Mouse (Mus musculus) stomach, embryonic 16.5 days (tissue): Measurements from ENCODE around the gene Nop9. TPM values are rescaled to one million over a fixed set of nuclear protein-coding genes. Genes with fewer than 3 reads are reported as not detected.

Experiments used
- ATAC-seq: fragments of 200-750 bp; cut with Nextera tagmentation; 2 replicates; pipeline ENCODE4 v1.8.0; 2017; ENCODE audit warnings: moderate number of reproducible peaks, moderate TSS enrichment; ENCODE audit not compliant: insufficient read depth, low FRiP score
- H3K27ac ChIP-seq: fragments of 300-500 bp; sonication (generic); 2 replicates; pipeline ENCODE4 v1.5.1; 2014; ENCODE audit warnings: low read length
- H3K27me3 ChIP-seq: fragments of 300-500 bp; sonication (generic); 2 replicates; pipeline ENCODE4 v1.6.1; 2014; ENCODE audit warnings: low read length, control low read depth, mixed read lengths; ENCODE audit not compliant: control insufficient read depth, insufficient read depth
- H3K36me3 ChIP-seq: fragments of 300-500 bp; sonication (generic); 2 replicates; pipeline ENCODE4 v1.6.1; 2014; ENCODE audit warnings: low read length; ENCODE audit not compliant: control insufficient read depth, insufficient read depth
- H3K4me1 ChIP-seq: fragments of 300-500 bp; sonication (generic); 2 replicates; pipeline ENCODE4 v1.6.1; 2014; ENCODE audit warnings: low read length, control low read depth, mixed read lengths; ENCODE audit not compliant: control insufficient read depth, insufficient read depth
- H3K4me2 ChIP-seq: fragments of 300-500 bp; sonication (generic); 2 replicates; pipeline ENCODE4 v1.6.1; 2014; ENCODE audit warnings: low read depth, low read length, mixed read lengths
- H3K4me3 ChIP-seq: fragments of 300-500 bp; sonication (generic); replicated peaks from 2 replicates; pipeline ENCODE4 v1.5.1; 2014; ENCODE audit warnings: mild to moderate bottlenecking, low read length
- H3K9ac ChIP-seq: fragments of 300-500 bp; sonication (generic); 2 replicates; pipeline ENCODE4 v1.6.1; 2014; ENCODE audit warnings: low read length
- H3K9me3 ChIP-seq: fragments of 300-500 bp; sonication (generic); replicated peaks from 2 replicates; pipeline ENCODE4 v1.6.1; 2016; ENCODE audit warnings: low read length, control low read depth; ENCODE audit not compliant: control insufficient read depth
- WGBS: fragments of 180-500 bp; shearing (Covaris S2); extraction: QIAGEN DNeasy Blood & Tissue Kit; methylation state at CpG from one replicate; pipeline ENCODE4 v1.1.7; 2014; 5-methylcytosine and 5-hydroxymethylcytosine counted together
- polyA plus RNA-seq: library from polyadenylated mRNA; unstranded; fragments of >200 nt; fragmentation: Nextera tagmentation; extraction: Ambion mirVana; gene quantifications from 2 replicates; pipeline ENCODE4 v1.2.1, GENCODE M21; 2015

Nop9 gene
- polyA plus RNA-seq, 1 experiment from 2014 or later, result 28.4 TPM

DNA sequence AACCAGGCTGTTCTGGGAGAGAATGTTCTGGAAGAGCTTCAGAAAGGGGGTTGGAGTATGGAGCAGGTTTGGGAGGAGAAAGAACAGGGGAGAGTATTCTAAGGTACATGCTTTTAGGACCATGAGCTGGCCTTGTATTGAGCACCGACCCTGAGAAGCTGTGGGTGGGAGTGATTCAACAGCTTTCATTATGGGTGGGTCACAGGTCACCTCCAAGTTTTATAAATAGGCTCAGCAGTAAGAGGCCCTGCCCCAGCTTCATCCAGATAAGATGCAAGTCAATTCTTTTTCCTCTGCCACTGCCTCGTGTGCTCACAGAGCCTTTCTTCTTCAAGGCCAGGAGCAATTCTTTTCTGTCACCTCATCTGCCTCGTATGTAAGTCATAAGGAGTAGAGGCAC, 31.7 kb downstream of the Nop9 start:
- Histone ChIP-seq H3K4me3 (no peak overlapping the region), H3K36me3 (no peaks in the 10 kb centered on the region), H3K27me3 (no peaks in the 10 kb centered on the region), H3K4me1 (peaks cover 14% of the 10 kb centered on the region; the same call in 1 of the 2 replicates), H3K27ac (peak overlapping the region; percentile 20; the same call in 1 of the 2 replicates), H3K9me3 (no peaks in the 10 kb centered on the region), H3K4me2 (no peak overlapping the region), H3K9ac (no peak overlapping the region)
- WGBS, result 22% methylated on average over 3 of the region's 3 CpGs
- no peak for ATAC-seq

DNA sequence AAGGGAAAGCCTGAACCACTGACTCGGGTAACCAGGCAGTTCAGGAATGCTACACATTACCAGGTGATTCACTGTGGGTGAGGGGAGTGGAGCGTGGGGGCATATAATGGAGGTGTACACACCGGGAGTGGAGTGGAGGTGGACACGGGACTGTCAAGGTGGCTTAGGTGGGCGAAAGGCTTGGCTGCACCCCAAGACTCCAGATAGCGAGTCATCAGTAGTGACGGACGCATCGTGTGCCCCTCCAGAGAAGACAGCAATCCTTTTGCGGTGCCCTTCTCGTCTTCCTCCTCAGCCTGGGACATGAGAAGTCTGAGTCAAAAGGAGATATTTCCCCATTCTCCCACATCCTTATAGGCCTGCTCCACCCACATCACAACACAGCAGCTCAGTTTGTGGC, 32.3 kb downstream of the Nop9 start:
- H3K27ac ChIP-seq, result no peak overlapping the region; the same call in 1 of the 2 replicates
- H3K9me3 ChIP-seq, result no peaks in the 10 kb centered on the region
- H3K4me2 ChIP-seq, result no peak overlapping the region
- no peak for ATAC-seq
- no peaks in the 10 kb centered on the region for H3K27me3 ChIP-seq
- peaks cover 19% of the 10 kb centered on the region; the same call in 1 of the 2 replicates for H3K4me1 ChIP-seq
- H3K4me3 ChIP-seq, result no peak overlapping the region
- H3K9ac ChIP-seq, result no peak overlapping the region
- 83% methylated on average over 11 of the region's 11 CpGs for WGBS
- H3K36me3 ChIP-seq, result no peaks in the 10 kb centered on the region

DNA sequence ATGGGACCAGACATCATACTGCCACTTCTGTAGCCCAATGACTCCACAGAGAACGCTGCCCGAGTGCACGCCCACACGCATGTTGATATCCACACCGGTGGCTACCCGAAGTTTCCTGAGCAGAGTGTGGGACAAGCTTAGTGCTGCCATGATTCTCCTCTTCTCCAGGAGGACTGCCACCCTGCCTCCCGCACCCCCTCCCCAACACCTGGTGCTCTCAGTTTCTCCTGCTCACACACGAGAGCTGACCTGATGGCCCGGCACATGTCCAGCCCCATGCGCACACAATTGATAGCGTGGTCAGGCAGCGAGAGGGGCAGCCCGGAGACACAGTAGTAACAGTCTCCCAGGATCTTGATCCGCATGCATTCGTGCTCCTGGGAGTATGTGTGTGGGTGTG, 33.2 kb downstream of the Nop9 start:
- ATAC-seq, result no peak
- no peak overlapping the region for H3K4me3 ChIP-seq
- 91% methylated on average over 15 of the region's 15 CpGs for WGBS

DNA sequence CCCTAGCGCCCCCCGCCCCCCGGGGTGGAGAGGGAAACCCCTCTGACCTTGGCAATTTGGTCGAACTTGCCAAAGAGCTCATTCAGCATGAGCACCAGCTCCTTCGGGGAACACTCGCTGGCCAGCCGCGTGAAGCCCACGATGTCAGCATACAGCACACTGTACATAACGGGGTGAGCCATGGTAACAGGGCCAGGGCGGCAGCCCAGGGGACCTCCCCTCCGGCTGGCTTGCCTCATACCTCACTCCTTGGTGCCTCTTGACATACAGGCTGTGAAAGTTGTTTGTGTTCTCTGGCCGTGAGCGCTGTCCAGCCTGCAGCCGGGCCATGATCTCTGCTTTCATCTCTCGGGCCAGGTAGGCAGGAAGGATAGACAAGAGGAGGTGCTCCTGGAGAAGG, 34.2 kb downstream of the Nop9 start:
- no peak overlapping the region for H3K4me3 ChIP-seq
- no peaks in the 10 kb centered on the region for H3K36me3 ChIP-seq
- no peak overlapping the region for H3K4me2 ChIP-seq
- ATAC-seq, result no peak
- no peaks in the 10 kb centered on the region for H3K9me3 ChIP-seq
- 52% methylated on average over 16 of the region's 16 CpGs for WGBS
- no peaks in the 10 kb centered on the region for H3K27me3 ChIP-seq
- peaks cover 27% of the 10 kb centered on the region; the same call in 1 of the 2 replicates for H3K4me1 ChIP-seq
- H3K9ac ChIP-seq, result no peak overlapping the region
- no peak overlapping the region for H3K27ac ChIP-seq

More for the DNA sequence above, 33.2 kb downstream of the Nop9 start:
- Histone ChIP-seq H3K9ac (no peak overlapping the region), H3K4me2 (no peak overlapping the region), H3K9me3 (no peaks in the 10 kb centered on the region), H3K27me3 (no peaks in the 10 kb centered on the region), H3K36me3 (no peaks in the 10 kb centered on the region), H3K4me1 (peaks cover 25% of the 10 kb centered on the region; the same call in 1 of the 2 replicates), H3K27ac (no peak overlapping the region)

DNA sequence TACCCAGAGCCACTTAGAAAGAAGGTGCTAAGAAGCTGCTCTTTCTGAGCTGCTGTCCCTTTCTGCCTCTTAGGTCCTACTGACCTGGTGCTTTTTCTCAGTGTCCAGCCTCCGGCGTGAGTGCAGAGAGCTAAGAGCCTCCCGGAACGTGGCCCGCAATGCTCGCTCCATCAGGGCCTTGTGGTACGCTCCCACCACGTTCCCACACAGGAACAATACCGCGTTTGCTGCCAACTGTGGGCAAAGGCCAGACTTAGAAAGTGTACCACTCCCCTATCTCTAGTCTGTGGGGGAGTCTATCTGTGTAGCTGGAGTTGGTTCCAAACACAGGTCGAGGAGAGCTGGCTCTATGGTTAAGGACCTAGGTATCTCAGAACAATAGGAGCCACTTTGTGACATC, 35.2 kb downstream of the Nop9 start:
- H3K27me3 ChIP-seq, result 0 out of 2 replicates have a peak, but pooled peaks cover 3% of the 10 kb centered on the region
- no peak overlapping the region for H3K27ac ChIP-seq
- no peak overlapping the region for H3K4me3 ChIP-seq
- no peak overlapping the region for H3K9ac ChIP-seq
- H3K36me3 ChIP-seq, result no peaks in the 10 kb centered on the region
- WGBS, result 83% methylated on average over 11 of the region's 11 CpGs
- no peaks in the 10 kb centered on the region for H3K9me3 ChIP-seq
- no peak overlapping the region for H3K4me2 ChIP-seq
- no peak for ATAC-seq
- peaks cover 27% of the 10 kb centered on the region; the same call in 1 of the 2 replicates for H3K4me1 ChIP-seq

DNA sequence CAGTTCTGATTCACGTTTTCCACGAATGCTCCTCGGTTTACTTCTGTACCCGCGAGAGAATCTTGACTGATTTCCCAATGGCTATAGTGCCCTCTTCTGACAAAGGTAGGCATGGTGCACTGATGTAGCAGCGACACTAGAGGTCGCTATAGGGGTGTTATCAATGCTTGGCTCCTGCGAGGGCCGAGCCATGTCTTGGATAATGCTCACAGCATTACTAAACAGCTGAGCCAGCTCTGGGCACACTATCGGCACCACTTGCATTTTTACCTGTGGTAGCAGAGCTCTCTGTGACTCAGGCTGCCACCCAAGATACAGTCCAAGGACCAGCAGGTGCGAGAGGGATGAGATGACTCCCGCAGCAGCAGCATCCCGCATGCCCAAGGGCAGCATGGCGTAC, 35.8 kb downstream of the Nop9 start:
- peak; percentile 71; the same call in 1 of the 2 replicates for ATAC-seq
- H3K4me1 ChIP-seq, result peaks cover 27% of the 10 kb centered on the region; the same call in 1 of the 2 replicates
- no peak overlapping the region for H3K27ac ChIP-seq
- H3K4me2 ChIP-seq, result peak overlapping the region; percentile 41
- 16% methylated on average over 14 of the region's 14 CpGs for WGBS
- H3K27me3 ChIP-seq, result 0 out of 2 replicates have a peak, but pooled peaks cover 3% of the 10 kb centered on the region
- H3K36me3 ChIP-seq, result no peaks in the 10 kb centered on the region
- peak overlapping the region; percentile 46; the same call in 1 of the 2 replicates for H3K9ac ChIP-seq
- 0 out of 2 replicates have a peak overlapping the region, but pooled peaks have one; percentile 10 for H3K4me3 ChIP-seq
- no peaks in the 10 kb centered on the region for H3K9me3 ChIP-seq

DNA sequence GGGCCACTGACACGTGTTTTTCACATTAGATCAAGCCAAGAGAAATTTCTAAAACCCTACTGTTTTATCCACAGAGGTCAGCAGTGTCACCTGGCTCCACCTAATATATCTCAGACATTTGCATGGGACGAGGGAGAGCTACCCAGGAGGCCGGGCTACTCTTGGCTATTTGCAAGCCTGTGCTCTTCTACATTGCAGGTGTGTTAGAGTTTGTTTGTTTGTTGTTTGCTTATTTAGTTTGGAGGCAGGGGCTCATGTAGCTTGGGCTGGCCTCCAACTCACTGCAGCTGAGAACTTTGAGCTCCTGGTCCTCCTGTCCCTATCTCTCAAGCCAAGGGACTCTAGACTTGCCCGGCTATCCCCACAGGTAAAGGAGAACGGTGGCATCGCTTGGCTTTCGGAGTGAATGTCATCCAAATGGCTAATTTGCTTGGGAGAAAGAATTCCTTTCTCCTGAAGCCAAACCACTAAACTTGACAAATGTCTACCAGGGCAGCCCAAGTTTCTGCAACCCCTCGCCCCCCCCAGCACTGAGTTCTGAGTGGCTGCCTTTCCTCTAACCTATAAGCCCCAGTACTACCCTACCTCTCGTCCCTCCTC, 37.0 kb downstream of the Nop9 start:
- 0 out of 2 replicates have a peak, but pooled peaks cover 3% of the 10 kb centered on the region for H3K27me3 ChIP-seq
- 58% methylated on average over 9 of the region's 9 CpGs for WGBS
- no peaks in the 10 kb centered on the region for H3K9me3 ChIP-seq
- H3K27ac ChIP-seq, result peak overlapping the region; percentile 67; the same call in 1 of the 2 replicates
- peak overlapping the region; percentile 49 for H3K4me3 ChIP-seq
- H3K9ac ChIP-seq, result peak overlapping the region; percentile 69; the same call in 1 of the 2 replicates
- H3K4me2 ChIP-seq, result peak overlapping the region; percentile 68
- H3K36me3 ChIP-seq, result no peaks in the 10 kb centered on the region
- H3K4me1 ChIP-seq, result peaks cover 21% of the 10 kb centered on the region; the same call in 1 of the 2 replicates
- ATAC-seq, result no peak

DNA sequence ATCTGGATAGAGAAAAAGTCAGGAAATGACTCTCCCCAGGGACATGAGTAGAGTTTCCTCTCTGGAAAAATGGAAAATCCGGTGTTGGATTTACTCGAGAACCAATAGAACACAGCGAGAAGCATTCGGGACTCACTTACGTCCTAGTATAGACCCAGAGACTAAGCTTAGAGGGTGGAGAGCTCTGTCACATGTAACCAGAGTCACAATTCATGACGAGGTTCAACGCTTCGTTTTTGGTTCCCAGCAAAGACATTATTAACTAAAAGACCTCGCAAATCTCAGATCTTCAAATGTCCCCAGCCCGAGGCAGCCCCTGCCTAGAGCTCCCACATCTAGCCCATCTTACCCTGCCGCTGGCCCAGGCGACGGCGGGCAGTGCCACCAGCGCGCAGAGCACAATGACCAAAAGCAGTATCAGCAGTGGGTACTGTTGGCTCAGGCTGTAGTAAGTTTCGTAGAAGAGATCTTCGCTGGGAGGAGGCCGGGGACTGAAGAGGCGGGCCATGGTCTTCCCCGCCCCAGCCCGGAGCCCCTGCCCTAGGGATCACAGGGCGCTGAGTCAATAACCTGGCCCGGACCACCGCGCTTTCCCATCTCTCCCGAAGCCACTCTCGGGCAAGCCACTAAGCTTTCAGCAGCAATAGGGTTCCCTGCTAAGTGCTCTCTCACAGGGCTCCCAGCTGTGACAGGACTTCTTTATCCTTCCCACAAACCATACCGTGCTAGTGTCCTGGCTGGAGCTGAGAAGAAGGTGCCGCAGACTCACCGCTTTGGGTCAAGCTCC, 37.9 kb downstream of the Nop9 start:
- no peaks in the 10 kb centered on the region for H3K9me3 ChIP-seq
- peak overlapping the region; percentile 69 for H3K9ac ChIP-seq
- H3K27ac ChIP-seq, result peak overlapping the region; percentile 67
- H3K4me3 ChIP-seq, result peak overlapping the region; percentile 49
- 0 out of 2 replicates have a peak, but pooled peaks cover 8% of the 10 kb centered on the region for H3K27me3 ChIP-seq
- no peaks in the 10 kb centered on the region for H3K36me3 ChIP-seq
- peak; percentile 46 for ATAC-seq
- WGBS, result 6% methylated on average over 31 of the region's 31 CpGs
- H3K4me2 ChIP-seq, result peak overlapping the region; percentile 68
- peaks cover 26% of the 10 kb centered on the region; the same call in 1 of the 2 replicates for H3K4me1 ChIP-seq

DNA sequence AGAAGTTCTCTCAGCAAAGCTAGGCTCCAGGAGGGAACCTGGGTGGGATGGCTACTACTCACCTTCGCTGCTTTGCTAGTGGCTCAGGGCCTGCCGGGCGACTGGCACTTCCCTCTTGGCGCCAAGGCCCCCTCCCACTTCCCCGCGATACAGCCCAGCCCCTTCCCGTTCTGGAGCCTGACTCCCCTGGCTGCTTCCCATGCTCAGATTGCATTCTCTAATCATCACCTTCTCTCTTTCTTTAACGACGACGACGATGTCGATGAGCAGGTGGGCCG, 38.4 kb downstream of the Nop9 start, which contains the start of gene Adcy4:
Adcy4 (minus strand) TSS at position 138 of the 278 bp plus-strand sequence.
- Histone ChIP-seq H3K4me3 (peak within 1 kb of the TSS; percentile 49), H3K9ac (peak within 1 kb of the TSS; percentile 69), H3K4me2 (peak within 1 kb of the TSS; percentile 68), H3K27me3 (0 out of 2 replicates have a peak, but pooled peaks cover 8% of the 10 kb centered on the region), H3K4me1 (peaks cover 29% of the 10 kb centered on the region; the same call in 1 of the 2 replicates), H3K27ac (peak within 1 kb of the TSS; percentile 67), H3K36me3 (no peaks in the 10 kb centered on the region), H3K9me3 (no peaks in the 10 kb centered on the region)
- no peak for ATAC-seq
- WGBS, result 15% methylated on average over 13 of the region's 13 CpGs
